Mouse (Mus musculus): ENCODE measurements around the gene Xpnpep2.

GRCm38 (mm10) chrX:48184703-48185102 lies 76.2 kb downstream of the Xpnpep2 start:
- TF ChIP-seq CTCF (IDR thresholded peaks at IDR 0.05; ENCODE audit: low read depth) (no peak), EP300 (IDR thresholded peaks at IDR 0.05; ENCODE audit: low read depth) (no peak)

Data from heart, postnatal 0 days (tissue).